Mouse (Mus musculus) stomach, embryonic 15.5 days (tissue): ENCODE measurements around the gene Msh2. TPM values are rescaled to one million over a fixed set of nuclear protein-coding genes. Genes with fewer than 3 reads are reported as not detected.

ENCODE experiments used
- ATAC-seq: fragments of 200-750 bp; cut with Nextera tagmentation; 2 replicates; pipeline ENCODE4 v1.8.0; 2017; ENCODE audit warnings: low read depth, moderate number of reproducible peaks, moderate TSS enrichment; ENCODE audit not compliant: insufficient read depth, low FRiP score
- H3K27ac ChIP-seq: fragments of 300-500 bp; sonication (generic); 2 replicates; pipeline ENCODE4 v1.5.1; 2015; ENCODE audit warnings: mild to moderate bottlenecking, inconsistent platforms
- H3K27me3 ChIP-seq: fragments of 300-500 bp; sonication (generic); replicated peaks from 2 replicates; pipeline ENCODE4 v1.6.1; 2015; ENCODE audit warnings: inconsistent platforms
- H3K36me3 ChIP-seq: fragments of 300-500 bp; sonication (generic); 2 replicates; pipeline ENCODE4 v1.6.1; 2015; ENCODE audit warnings: inconsistent platforms
- H3K4me1 ChIP-seq: fragments of 300-500 bp; sonication (generic); 2 replicates; pipeline ENCODE4 v1.6.1; 2015; ENCODE audit warnings: inconsistent platforms
- H3K4me2 ChIP-seq: fragments of 300-500 bp; sonication (generic); 2 replicates; pipeline ENCODE4 v1.6.1; 2015; ENCODE audit warnings: mild to moderate bottlenecking, inconsistent platforms
- H3K4me3 ChIP-seq: fragments of 300-500 bp; sonication (generic); replicated peaks from 2 replicates; pipeline ENCODE4 v1.5.1; 2015; ENCODE audit warnings: inconsistent platforms
- H3K9ac ChIP-seq: fragments of 300-500 bp; sonication (generic); 2 replicates; pipeline ENCODE4 v1.6.1; 2015; ENCODE audit warnings: inconsistent platforms
- H3K9me3 ChIP-seq: fragments of 300-500 bp; sonication (generic); 2 replicates; pipeline ENCODE4 v1.6.1; 2016; ENCODE audit warnings: inconsistent platforms
- WGBS: fragments of 180-500 bp; shearing (Covaris S2); methylation state at CpG from one replicate; pipeline ENCODE4 v1.1.7; 2015; 5-methylcytosine and 5-hydroxymethylcytosine counted together
- polyA plus RNA-seq: library from polyadenylated mRNA; unstranded; fragments of >200 nt; fragmentation: Nextera tagmentation; extraction: Ambion mirVana; gene quantifications from 2 replicates; pipeline ENCODE4 v1.2.1, GENCODE M21; 2015

Gene Msh2
- polyA plus RNA-seq, 1 experiment from 2014 or later, result 64.0 TPM

DNA sequence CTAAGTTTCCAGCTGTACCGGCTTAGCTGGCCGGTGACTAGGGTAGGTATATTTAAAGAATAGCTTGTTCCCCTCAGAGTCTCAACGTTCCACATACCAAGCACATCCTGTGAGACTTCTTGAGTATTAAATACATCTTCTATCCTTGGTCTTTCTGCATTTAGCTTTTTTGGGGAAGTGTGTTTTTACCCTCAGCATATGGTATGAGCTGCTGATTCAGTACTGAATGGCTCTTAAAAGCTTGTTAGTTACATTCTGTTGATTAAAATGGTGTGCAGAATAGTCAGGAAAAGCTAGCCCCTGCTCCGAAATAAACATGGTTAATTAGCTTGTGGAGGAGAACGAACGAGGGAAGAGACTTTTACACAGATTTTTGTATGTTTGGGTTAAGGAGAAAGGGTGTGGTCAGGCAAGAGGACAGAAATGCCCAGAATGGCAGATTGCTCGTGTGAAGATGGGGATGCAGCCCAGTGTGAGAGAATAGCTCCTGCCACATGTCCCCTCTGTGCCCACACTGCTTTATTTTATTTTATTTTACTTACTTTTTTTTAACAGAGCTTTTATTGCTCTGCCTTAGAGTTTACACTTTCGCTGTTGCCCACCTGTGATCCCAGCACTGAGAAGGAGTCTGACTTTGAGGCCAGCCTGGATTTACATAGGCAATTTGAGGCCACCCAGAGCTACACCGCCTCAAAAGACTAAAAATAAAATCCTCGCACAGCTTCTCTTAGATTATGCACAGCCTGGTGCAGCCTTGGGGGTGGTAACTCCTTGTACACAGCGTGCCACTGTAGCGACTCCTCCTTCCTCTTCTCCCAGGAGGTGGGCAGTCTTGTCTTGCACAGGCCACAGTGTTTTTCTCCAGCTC lies 54.6 kb downstream of the Msh2 start:
- Histone ChIP-seq H3K9ac (no peak overlapping the region), H3K4me1 (no peaks in the 10 kb centered on the region), H3K4me3 (no peak overlapping the region), H3K4me2 (no peak overlapping the region), H3K27ac (no peak overlapping the region), H3K9me3 (no peaks in the 10 kb centered on the region), H3K36me3 (peaks cover 25% of the 10 kb centered on the region), H3K27me3 (no peaks in the 10 kb centered on the region)
- ATAC-seq, result no peak
- WGBS, result 91% methylated on average over 12 of the region's 12 CpGs

DNA sequence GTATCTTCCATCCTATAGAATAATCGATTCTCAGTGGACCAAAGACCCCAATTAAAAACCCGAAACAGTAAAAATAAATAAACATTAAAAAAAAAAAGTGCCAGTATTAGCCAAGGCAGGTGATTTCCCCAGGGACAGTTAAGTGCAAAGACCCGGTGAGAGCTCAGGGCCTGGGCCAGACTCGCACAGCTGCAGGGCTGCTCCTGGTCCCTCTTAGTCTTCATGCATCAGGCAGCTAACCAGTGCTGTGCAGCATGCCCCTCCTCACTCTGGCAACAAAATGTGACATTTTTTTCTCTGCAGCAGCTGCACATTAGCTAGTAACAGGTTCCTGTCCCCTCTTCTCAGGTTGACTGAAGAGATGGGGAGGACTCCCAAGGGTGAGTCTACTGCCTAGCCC lies 59.8 kb downstream of the Msh2 start:
- Histone ChIP-seq H3K4me3 (no peak overlapping the region), H3K4me2 (no peak overlapping the region), H3K27me3 (no peaks in the 10 kb centered on the region), H3K9ac (no peak overlapping the region), H3K36me3 (no peaks in the 10 kb centered on the region), H3K9me3 (no peaks in the 10 kb centered on the region), H3K27ac (no peak overlapping the region), H3K4me1 (no peaks in the 10 kb centered on the region)
- WGBS, result 81% methylated on average over 4 of the region's 4 CpGs
- no peak for ATAC-seq

DNA sequence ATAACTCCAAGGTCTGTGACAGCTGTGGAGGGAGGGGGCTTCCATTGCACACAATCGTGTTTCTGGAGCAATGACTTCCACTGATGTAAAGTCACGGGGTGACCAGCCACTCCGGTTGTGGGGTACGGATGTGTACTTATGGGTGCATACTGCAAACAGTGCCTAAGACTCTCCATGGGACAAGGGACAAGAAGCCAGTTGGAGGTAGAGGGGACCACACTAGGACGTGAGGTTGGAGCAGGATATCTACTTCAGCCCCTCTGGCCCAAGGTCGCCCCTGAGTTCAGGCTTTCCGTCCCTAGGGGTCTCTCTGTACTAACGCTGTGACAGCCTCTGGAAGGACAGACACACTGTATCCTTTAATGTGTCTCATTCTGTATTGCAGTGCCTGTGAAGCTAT lies 62.3 kb downstream of the Msh2 start:
- ATAC-seq, result no peak
- Histone ChIP-seq H3K4me1 (no peaks in the 10 kb centered on the region), H3K4me3 (no peak overlapping the region), H3K9ac (no peak overlapping the region), H3K36me3 (no peaks in the 10 kb centered on the region), H3K27me3 (no peaks in the 10 kb centered on the region), H3K9me3 (no peaks in the 10 kb centered on the region), H3K4me2 (no peak overlapping the region), H3K27ac (no peak overlapping the region)
- WGBS, result 86% methylated on average over 8 of the region's 8 CpGs

DNA sequence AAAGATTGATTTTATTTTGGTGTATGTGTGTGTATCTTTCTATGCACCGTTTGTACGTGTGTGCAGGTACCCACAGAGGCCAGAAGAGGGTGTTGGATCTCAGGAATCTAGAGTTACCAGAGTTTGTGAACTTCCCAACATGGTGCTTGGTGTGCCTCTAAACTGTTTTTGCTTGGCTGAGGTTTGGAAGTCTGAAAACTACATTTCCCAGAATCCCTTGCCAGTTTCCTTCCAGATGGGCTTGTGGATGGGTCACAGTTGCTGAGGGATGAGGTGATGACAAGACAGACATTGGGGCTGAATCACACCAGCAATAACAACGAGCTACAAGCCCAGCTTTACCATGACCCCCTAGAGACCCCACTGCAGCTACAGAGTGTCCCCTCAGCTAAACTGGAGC lies 65.0 kb downstream of the Msh2 start:
- no peaks in the 10 kb centered on the region for H3K27me3 ChIP-seq
- no peak overlapping the region for H3K27ac ChIP-seq
- no peak overlapping the region for H3K9ac ChIP-seq
- H3K4me3 ChIP-seq, result no peak overlapping the region
- no peak overlapping the region for H3K4me2 ChIP-seq
- no peaks in the 10 kb centered on the region for H3K9me3 ChIP-seq
- H3K36me3 ChIP-seq, result no peaks in the 10 kb centered on the region
- no peak for ATAC-seq
- no peaks in the 10 kb centered on the region for H3K4me1 ChIP-seq
- 71% methylated on average over 3 of the region's 3 CpGs for WGBS

DNA sequence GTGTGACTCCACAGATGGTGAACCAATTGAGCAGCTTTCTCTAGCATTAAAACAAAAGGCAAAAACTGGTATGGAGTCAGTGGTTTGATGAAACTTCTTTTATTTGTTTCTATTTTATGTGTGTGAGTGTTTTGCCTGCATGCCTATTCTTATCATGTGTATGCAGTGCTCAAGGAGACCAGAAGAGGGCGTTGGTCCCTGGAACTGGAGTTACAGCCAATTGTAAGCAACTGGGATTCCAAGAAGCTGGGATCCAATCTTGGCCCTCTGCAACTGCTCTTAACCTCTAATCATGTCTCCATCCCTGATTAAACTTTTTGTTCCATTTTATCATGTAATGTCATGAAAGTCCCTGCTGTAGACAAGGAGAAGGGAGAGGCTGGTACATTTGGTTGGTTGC lies 67.7 kb downstream of the Msh2 start:
- no peaks in the 10 kb centered on the region for H3K4me1 ChIP-seq
- H3K36me3 ChIP-seq, result no peaks in the 10 kb centered on the region
- no peak overlapping the region for H3K4me3 ChIP-seq
- 0 out of 2 replicates have a peak, but pooled peaks cover 12% of the 10 kb centered on the region for H3K27me3 ChIP-seq
- no peak overlapping the region for H3K9ac ChIP-seq
- H3K27ac ChIP-seq, result no peak overlapping the region
- 58% methylated on average over 1 of the region's 1 CpGs for WGBS
- no peak overlapping the region for H3K4me2 ChIP-seq
- ATAC-seq, result no peak
- no peaks in the 10 kb centered on the region for H3K9me3 ChIP-seq

DNA sequence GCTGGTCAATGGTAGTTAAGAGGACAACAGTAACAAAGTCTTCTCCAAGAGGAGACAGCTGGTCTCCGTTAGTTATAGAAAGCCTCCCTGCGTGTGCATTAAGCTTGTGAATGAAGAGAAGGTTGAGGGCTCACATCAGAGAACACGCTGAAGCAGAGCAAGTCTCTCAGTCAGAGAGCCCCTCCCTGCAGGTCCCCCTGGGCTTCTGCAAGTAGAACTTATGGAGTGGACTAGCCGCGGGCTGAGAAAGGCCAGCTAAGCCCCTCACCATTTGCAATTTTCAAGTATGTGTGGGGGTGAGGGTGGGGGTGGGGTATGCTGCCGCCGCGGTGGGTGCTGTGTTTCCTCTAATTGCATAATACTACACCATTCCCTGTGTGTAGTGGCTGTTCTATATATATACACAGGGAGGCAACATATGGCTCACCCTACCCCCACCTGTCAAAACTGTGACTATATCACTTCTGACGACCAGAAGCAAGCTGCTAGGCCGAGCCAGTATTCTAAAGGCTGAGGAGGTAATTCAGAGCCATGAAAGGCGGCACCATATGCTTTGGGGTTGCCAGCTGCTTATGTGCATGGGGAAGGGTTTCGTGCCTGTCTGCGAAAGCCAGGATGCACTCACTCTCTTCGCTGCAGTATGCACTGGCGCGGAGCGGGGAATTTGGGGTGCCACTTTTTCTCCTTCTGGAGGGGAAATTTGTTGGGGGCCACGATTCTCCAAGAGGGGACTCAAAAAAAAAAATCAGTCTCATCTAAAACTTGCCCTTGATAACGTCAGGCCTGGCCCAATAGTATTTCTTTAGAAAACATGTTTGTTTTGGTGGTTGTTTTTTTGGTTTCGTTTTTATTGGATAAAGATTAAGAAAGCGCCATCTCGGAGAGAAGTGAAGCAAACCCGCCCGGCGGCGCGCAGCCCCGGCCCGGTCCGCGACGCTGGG lies 73.1 kb downstream of the Msh2 start:
- 14% methylated on average over 32 of the region's 32 CpGs for WGBS

DNA sequence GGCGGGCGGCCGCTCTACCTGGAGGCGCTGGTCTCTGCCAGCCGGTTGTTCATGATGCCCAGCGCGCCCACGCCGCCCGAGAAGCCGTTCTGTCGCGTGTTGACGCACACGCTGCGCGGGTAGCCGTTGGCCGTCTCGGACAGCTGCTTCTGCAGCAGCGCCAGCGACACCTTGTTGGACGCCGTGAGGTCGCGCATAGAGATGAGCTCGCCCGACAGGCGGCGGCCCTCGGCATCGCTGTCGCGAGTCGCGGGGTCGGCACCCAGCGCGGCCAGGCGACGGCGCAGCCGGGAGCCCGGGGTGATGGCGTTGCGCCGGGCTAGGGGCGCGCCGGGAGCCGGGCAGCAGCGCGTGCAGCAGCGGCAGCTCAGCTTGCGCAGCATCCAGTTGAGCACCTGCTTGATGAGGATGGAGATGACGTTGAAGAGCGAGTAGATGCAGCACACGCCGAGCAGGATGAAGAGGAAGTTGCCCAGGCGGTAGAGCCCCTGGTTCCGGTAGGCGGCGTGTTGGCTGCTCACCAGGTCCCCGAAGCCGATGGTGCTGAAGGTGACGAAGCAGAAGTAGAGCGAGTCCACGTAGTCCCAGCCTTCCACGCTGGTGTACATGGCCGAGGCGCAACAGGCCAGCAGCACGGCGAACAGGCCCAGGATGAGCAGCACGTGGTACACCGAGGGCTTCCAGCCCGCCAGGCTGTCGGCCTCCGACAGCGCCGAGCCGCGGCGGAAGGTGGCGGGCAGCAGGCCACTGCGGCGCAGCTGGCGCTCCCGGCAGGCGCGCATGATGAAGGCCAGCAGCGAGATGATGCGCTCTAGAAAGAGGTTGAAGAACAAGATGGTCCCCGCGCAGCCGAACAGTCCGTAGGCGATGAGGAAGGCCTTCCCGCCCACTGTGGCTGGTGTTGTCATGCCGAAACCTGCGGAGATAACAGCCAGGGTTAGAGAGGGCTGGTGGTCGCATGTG lies 74.1 kb downstream of the Msh2 start:
- ATAC-seq, result peak; percentile 60
- peak overlapping the region; percentile 60 for H3K4me3 ChIP-seq
- H3K9ac ChIP-seq, result no peak overlapping the region
- 3% methylated on average over 101 of the region's 101 CpGs for WGBS
- no peak overlapping the region for H3K27ac ChIP-seq
- peak overlapping the region; percentile 90 for H3K4me2 ChIP-seq
- peaks cover 45% of the 10 kb centered on the region for H3K27me3 ChIP-seq
- H3K9me3 ChIP-seq, result no peaks in the 10 kb centered on the region
- H3K4me1 ChIP-seq, result peaks cover 3% of the 10 kb centered on the region
- H3K36me3 ChIP-seq, result no peaks in the 10 kb centered on the region

More for the DNA sequence above, 73.1 kb downstream of the Msh2 start:
- H3K36me3 ChIP-seq, result no peaks in the 10 kb centered on the region
- H3K27ac ChIP-seq, result no peak overlapping the region
- H3K27me3 ChIP-seq, result peaks cover 45% of the 10 kb centered on the region
- no peak overlapping the region for H3K9ac ChIP-seq
- no peak for ATAC-seq
- peak overlapping the region; percentile 90 for H3K4me2 ChIP-seq
- H3K4me1 ChIP-seq, result peaks cover 3% of the 10 kb centered on the region
- peak overlapping the region; percentile 60 for H3K4me3 ChIP-seq
- no peaks in the 10 kb centered on the region for H3K9me3 ChIP-seq

DNA sequence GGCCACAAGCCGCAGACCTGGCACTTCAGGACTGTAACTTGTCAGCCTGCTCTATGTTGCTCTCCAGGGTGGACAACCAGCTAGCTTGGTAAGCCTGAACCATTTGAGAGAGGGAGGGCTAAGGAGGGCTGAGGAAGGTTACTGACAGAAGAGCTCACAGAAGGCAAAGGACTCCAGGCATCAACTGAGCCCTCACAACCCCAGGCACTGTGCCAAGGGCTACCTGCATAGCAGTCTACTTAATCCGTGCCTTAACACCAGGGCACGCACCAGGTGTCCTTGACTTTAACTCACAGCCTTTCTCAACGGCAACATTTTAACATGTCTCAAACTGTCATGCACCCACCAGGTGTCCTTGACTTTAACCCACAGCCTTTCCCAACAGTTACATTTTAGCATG lies 88.2 kb downstream of the Msh2 start:
- 71% methylated on average over 4 of the region's 4 CpGs for WGBS
- Histone ChIP-seq H3K4me3 (no peak overlapping the region), H3K9ac (no peak overlapping the region), H3K4me2 (no peak overlapping the region), H3K27me3 (no peaks in the 10 kb centered on the region), H3K36me3 (no peaks in the 10 kb centered on the region), H3K9me3 (no peaks in the 10 kb centered on the region), H3K27ac (no peak overlapping the region), H3K4me1 (no peaks in the 10 kb centered on the region)
- no peak for ATAC-seq

DNA sequence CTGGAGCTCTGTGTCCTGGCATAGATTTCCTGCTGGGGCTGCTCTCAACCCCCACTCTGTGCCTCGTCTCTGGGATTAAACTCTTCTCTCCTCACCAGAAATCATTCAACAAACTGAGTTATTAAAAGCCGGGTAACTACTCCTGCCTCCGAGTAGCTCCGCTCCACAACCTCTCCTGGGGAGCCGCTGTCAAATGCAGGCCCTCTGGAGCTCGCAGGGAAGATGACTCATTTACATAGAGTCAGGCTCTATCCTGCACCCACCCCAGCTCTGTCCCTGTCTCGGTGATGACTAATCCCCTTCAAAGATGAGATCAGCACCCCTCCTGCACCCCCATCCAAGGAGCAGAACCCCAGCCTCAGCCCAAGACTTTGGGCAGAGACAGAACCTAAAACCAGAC lies 91.0 kb downstream of the Msh2 start:
- no peaks in the 10 kb centered on the region for H3K4me1 ChIP-seq
- no peak overlapping the region for H3K27ac ChIP-seq
- 42% methylated on average over 7 of the region's 7 CpGs for WGBS
- H3K4me2 ChIP-seq, result no peak overlapping the region
- no peaks in the 10 kb centered on the region for H3K36me3 ChIP-seq
- H3K9ac ChIP-seq, result no peak overlapping the region
- H3K27me3 ChIP-seq, result no peaks in the 10 kb centered on the region
- H3K9me3 ChIP-seq, result no peaks in the 10 kb centered on the region
- H3K4me3 ChIP-seq, result no peak overlapping the region
- no peak for ATAC-seq

DNA sequence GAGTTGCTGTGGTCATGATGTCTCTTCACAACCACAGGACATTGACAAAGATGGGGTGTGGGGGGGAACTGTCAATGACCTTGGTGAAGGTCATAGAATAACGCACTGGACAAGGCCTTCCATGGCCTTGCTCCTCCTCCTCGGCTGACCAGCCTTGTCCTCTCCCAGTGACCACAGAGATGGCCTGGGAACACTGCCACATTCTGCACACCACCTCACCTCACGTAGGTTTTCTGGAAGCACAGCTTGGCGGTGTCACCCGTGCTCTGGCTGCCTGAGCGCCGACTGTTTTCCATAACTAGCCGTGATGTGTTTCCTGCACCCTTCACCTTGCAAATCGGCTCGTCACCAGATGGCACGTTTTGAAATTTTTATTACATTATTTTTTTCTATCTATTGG lies 92.9 kb downstream of the Msh2 start:
- Histone ChIP-seq H3K9me3 (no peaks in the 10 kb centered on the region), H3K9ac (no peak overlapping the region), H3K27ac (no peak overlapping the region), H3K36me3 (no peaks in the 10 kb centered on the region), H3K27me3 (no peaks in the 10 kb centered on the region), H3K4me2 (no peak overlapping the region), H3K4me1 (no peaks in the 10 kb centered on the region), H3K4me3 (no peak overlapping the region)
- ATAC-seq, result no peak
- 89% methylated on average over 11 of the region's 11 CpGs for WGBS

DNA sequence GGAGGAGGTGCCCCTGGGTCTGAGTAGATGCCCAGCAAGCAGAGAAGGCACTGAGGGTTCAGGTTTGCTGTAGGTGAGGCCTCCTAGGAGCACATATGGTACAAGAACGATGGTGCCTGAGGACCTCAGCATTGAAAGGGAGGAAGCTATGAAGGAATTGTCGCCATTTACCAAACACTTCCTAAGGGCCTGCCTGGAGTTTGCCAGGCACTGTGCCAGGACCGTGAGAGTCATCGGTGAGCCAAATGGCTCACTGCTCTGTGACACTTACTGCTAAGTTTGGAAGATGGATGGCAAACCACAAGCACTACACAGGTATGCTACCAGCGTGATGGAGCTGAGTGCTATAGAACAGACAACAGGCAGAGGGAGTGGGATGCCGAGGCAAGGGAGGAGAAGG lies 94.8 kb downstream of the Msh2 start:
- H3K27me3 ChIP-seq, result no peaks in the 10 kb centered on the region
- no peaks in the 10 kb centered on the region for H3K9me3 ChIP-seq
- 77% methylated on average over 6 of the region's 6 CpGs for WGBS
- no peak overlapping the region for H3K4me3 ChIP-seq
- H3K9ac ChIP-seq, result no peak overlapping the region
- H3K36me3 ChIP-seq, result no peaks in the 10 kb centered on the region
- H3K4me1 ChIP-seq, result no peaks in the 10 kb centered on the region
- H3K4me2 ChIP-seq, result no peak overlapping the region
- H3K27ac ChIP-seq, result no peak overlapping the region
- no peak for ATAC-seq
